Mouse (Mus musculus): ENCODE measurements around the gene 1700123O20Rik.

Gene 1700123O20Rik

DNA sequence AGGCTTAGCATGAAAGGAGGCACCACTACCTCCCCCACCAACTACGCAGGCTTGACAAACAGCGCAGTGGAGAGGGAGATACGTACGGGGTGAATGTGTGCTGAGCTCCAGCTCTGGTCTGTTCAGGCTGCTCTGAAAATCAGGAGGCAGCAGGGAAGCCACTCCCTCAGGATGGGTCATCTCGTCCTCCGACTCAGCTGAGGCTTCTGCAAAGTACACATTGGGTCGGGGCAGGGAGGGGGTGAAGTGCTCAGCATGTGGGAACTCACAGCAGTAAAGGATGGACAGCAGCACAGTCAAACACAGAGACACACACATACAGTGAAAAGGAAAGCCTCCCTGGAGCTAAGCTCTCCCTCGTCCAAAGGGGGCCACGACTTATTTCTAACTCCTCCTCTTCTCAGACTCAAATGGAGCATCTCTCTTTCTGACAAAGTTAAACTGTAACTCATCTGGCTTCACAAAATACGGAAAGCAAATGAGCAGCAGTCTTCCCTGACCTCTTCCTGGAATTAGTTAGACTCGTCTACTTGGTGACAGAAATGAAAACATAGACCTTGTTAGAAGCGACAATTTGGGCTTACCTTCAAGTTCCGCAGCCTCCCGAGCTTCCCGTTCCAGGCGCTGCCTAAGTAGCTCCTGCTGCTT, 7.2 kb upstream of the 1700123O20Rik start:
- no peak for DNase-seq

DNA sequence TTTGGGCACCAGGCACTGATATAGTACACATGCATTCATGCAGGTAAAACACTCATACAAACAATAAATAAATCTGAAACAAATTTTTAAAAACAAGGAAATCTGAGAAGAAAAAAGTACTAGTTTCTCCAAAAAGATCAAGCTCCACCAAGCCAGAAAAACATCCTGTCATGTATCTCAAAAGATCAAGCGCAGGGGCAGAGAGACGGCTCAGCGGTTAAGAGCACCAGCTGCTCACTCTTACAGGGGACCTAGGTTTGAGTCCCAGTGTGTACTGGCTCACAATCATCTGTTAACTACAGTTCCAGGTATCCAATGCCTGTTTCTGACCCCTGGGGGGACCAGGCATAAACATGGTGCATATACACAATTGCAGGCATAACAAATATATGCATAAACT, 3.6 kb upstream of the 1700123O20Rik start:
- DNase-seq: no peak

DNA sequence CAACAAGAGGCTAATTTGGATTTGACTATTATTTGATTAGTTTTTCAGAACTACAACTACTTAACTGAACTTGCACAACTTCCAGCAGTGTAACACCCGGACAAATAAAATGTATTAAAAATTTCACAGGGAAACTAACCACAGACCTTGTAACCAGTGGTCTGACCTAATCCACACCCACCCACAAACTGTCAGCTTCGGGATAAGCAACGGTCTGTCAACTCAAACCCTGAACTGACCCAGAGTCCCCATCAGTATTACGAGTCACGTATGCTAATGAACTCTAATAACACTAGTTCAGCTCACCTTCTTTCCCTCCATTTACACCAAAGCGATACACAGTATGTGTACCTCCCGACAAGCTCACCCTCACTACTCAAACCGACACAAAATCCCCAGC, 545 bp upstream of the 1700123O20Rik start:
- DNase-seq: no peak

DNA sequence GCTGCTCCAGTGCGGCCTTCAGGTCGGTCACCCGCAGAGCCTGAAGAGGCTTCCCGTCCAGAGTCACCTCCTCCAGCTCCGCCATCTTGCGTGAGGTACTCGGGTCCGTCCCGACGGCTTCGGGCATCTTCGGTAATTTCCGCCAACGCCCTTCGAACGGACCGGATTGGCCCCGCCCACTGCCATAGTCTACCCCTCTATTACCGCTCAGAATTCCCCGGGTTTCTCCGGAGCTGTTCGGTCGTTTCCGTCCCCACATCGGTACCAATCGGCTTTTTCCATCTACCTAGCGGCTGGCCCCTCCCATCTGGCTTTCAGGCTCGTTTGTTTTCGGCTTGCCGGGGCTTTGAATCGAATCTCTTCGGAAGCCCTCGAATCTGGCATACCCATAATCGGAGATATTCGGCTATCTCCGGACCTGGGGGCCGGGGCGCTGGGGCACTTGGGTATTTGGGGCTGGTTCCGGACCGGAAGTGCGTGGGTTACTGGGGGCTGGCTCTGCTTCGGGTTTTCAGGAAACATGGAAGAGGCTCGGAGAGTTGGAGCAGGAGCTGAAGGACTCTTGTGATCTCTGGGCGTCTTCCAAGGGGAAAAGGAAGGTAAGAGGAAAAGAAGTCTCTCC, 617 bp downstream of the 1700123O20Rik start, which contains the start of gene Acin1:
TSS of gene Acin1 (minus strand) at position 410 of the 622 bp plus-strand sequence.
- peak; percentile 100 for DNase-seq

DNA sequence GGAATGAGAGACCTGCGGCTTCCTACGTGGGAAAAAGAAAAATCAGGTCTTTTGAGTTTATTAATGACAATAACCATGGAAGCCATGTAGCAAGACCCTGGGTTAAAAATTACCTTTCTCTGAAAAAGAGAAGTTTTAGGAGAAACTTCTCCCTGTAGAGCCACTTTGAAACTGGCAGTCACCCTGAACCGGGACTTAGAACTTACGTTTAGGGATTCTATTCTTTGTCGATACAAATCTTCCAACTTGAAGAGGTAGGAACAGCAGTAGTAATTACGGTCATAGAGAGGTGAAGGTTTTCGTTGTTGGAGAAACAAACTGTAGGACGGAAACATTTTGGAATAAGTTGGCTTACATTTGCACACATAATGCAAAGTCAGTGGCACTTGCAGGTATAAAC, 1.2 kb downstream of the 1700123O20Rik start:
- DNase-seq: no peak

DNA sequence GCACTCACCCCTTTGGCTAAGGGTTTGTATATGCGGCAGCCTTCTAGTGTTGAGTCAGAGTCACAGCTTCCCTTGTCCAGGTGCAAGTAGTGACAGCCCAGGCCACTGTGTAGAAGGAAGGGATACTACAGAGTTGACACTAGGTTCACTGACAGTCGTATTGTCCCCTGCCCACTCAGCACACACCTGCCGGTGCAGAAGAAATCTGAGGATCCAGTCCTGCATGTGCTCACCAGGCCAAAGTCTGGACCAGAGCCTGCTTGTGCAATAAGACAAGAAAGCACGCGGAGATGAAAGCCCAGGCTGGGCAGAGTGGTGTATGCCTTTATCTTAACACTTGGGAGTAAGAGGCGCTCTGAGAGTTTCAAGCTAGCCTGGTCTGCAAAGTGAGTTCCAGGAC, 9.0 kb downstream of the 1700123O20Rik start:
- no peak for DNase-seq

DNA sequence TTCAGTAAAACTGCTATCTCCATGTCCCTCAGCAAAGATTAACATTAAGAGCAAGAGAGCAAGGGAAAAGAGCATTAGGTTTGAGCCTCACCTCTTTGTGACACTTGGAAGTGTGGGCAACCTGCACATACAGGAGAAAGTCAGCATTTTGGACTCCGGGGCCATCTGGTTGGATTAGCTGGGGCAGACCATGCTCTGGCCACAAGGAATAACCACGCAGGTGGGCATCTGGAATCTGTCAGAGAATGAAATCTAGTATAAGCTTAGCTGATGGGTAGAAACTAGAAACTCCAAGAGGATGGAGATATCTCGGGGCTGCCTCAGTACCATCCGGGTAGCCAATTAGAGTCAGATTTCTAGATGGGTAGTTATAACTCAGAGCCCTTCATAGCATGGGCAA, 10.7 kb downstream of the 1700123O20Rik start:
- no peak for DNase-seq

DNA sequence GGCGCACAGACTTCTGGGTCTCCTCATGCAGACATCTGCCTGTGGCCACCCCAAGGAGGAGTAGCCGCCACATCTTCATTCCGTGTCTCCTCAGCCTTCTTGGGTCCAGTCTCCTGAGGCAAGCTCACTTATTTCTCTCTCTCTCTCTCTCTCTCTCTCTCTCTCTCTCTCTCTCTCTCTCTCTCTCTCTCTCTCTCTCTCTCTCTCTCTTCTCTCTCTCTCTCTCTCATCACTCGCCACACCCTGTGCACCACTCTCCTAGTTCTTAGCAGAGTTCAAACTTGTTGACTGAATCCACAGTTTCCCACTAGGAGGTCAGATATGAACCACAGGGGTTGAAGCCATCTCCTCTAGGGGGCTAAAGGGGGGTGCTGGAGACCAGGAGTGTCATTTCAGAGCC, 12.7 kb downstream of the 1700123O20Rik start, which contains the start of gene Gm29776:
TSS of gene Gm29776 (minus strand) at position 101 of the 400 bp plus-strand sequence.
- DNase-seq: no peak

DNA sequence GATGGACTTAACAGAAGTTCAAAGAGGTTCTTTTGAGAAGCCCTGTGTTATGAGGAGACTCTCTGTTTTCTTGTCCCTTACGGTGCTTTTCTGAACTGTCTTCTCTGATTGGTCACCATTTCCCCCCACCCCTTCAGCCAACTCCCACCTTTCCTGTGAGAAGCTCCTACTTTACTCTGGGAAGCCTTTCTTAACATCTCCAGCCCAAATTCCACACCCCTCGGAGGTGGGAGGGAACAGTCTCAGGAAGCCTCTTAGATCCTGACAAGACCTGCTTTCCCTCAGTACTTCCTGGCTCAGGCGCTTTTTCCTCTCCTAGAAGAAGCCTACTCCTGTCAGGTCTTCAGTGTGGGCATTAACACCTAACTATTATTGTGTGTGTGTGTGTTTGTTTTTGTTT, 13.6 kb downstream of the 1700123O20Rik start:
- no peak for DNase-seq

DNA sequence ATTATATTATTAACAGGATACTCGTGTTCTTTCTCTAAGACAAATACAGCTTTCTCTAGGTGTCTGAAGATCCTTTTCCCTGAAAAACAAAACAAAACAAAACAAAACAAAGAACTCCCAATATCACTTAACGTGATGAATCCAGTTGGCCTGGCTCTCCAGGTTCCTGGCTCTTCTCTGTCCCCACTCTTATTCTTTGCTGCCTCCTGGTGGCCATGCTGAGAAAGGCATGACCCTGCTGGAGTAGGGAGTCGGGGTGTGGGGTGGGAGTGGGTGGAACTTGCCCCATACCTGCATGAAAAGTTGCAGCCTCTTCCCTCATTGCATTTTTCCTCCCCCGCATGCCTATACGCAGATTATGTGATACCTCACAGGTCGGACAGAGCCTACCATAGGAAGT, 15.3 kb downstream of the 1700123O20Rik start:
- peak; percentile 76 to 85 for DNase-seq

DNA sequence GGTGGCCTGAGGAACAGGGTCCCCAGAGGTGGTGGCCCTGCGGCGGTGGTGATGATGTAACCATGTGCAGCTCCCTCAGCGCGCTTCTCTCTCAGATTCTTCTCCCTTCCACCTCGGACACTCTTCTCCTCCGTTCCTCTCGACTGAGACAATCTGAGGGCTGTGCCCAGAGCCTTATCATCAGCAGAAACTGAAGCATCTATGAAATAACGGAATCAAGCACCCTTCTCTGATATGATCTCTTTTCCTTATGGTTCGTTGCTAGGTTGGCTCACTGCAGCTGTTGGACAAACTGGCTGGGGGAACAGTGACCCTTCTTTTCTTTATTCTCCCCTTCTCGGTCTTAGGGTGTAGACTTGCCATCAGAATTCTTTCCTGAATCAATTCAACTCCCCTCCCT, 17.2 kb downstream of the 1700123O20Rik start:
- DNase-seq: no peak

DNA sequence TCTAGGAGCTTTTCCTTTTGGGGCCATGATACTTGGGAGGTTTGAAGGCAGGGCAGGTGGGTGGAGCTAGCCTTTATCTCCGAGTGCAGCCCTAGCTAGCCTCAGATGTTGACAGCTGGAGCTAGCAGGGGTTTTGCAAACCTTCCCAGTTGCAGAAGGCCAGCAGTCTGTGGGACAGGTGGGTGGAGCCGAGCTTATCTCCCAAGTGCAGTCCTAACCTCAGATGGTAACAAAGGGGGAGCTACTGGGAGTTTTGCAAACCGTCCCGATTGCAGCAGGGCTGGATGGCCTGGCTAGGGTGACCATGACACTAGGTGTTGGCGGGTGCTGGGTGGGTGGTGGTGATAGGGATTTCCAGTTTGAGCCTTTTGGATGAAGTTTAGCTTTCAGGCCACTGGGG, 19.8 kb downstream of the 1700123O20Rik start:
- no peak for DNase-seq

DNA sequence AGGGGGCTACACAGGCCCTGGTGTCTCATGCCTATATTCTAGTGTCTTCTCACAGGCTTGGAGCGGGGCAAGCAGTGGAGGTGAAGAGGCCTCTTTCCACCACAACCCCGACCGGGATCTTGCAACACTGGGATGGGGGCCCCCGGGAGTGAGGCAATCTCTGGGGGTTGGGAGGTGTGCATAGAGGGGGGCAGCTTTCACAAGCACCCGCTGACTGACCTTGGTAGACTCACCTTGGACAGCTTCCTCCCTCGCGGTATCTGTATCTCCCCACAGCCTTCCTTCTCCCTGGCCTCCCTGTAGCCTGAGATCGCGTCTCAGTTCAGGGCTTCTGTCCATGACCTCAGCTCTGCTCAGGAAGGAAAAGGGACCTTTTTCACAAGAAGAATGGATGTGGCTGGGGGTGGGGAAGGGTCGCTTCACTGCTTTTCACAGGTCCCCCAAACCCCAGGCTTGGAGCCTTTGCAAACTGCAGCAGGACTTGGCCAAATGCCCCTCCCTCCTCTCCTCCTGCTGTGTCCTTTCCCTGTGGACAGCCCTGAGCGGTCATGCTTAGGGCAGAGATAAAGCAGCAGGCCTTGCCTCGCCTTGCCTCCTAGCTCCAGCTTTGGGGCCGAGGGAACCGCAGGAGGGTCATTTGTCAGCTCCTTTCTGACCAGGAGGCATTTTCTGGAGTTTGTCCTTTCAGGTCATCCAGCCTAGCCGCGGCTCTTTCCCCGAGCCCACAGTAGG, 20.7 kb downstream of the 1700123O20Rik start:
- no peak for DNase-seq

DNA sequence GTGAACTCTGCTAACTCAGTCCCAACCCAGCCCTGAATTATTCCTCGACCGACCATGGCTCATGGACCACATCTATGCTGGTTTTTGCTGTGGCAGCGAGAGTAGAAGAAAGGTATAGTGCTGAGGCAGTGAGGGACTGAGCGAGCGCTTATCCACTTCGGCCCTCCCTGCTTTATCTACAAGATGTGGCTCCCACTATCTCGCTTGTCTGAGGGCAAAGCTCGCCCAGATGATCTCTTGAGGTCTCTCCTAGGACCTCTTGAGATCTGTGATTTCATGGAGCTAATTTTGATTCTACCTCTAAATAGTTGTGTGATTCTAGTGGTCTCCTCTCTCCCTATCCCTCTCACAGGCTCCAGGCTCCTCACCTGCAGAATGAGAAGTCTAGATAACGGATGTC, 23.0 kb downstream of the 1700123O20Rik start:
- no peak for DNase-seq

DNA sequence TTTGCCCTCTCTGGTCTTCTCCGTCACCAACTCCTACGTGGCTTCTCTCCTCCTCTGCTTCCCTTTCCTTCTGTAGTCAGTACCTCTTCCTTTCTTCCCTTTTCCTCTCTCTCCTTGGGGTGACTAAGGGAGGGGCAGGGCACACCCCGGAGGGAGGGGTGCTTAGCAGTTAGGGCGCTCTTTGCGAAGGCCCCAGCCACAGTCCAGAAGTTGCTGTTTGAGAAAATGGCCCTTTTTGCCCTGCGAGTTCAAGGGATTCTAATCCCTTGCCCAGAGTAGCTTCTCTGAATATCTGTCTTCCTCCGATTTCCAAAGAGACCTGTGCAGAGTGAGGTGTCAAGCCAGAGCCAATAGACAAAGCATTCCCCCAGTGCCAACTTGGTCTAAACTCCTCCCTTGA, 26.1 kb downstream of the 1700123O20Rik start, which contains the start of gene Cebpe:
TSS of gene Cebpe (minus strand) at position 101 of the 400 bp plus-strand sequence.
- no peak for DNase-seq

DNA sequence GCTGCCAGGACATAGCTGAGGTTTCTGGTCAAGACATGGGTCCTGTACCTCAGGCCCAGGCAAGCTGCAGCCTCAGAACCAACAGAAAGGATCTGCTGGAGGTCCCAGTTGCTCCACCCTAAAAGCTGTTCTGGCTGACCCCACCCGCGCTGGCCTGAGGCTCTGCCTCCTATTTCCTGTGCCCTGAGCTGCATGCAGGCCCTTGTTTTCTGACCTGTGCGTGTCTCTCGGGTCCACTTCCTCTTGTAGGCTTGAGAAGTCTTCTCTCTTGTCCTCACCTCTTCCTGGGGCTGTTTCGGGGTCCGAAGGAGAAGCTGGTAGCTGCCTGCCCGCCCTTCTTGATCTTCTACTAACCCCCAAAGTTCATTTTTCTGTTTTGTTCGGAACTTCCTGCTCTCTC, 26.8 kb downstream of the 1700123O20Rik start:
- peak; percentile 27 to 40 for DNase-seq

DNA sequence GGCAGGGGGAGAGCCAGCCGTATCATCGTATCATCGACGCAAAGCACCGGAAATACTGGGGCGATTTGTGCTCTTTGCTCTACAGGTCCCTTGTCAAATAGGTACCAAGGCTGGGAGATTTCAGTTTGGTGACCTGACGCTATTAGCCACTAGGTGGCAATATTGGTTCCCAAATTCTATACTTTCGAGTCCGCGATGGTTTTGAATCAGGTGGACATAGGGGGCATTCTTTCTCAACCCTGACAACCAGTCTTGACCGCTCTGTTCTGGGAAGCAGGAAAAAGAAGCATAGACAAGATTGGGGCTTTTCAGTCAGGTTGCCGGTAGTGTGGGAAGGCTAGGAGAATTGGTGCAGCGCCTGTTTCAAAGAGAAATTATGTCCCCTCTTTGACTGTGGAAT, 28.1 kb downstream of the 1700123O20Rik start:
- DNase-seq: peak; percentile 62 to 71

DNA sequence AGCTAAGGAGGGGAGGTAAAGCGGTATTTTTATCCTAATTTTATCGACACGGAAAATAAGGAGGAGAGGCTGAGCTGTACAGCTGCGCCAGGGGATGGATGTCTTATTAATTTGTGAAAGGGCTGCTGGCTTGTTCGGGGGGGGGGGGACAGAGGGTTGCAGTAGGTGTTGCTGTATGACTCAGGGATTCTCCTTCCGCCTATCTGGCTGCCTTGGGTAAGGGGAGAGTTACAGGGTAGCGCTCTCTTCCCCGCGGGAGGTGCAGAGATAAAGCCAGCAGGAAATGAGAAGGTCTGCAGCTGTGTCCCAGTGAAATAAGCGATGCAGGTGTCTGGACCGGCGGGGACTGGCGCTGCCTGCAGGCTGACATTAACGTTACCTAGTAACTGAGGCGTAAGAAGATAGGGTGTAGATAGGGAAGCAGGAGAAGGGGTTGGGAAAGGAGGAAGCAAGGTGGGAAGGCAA, 28.6 kb downstream of the 1700123O20Rik start:
- DNase-seq: no peak

DNA sequence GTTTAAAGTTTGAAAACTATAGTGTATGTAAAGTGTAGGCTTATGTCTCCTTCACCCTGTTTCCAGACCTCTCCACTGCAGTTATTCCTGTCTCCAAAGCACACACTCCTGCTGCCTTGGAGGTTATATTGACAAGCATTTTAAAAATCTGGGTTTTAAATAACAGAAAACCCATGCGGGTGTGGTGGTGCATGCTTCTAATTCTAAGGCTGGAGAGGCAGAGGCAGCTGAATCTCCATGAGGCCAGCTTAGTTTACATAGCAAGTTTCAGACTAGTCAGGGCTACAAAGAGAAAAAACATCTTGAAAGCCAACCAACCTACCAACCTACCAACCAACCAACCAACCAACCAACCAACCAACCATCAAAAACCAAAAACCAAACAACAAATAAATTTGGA, 29.4 kb downstream of the 1700123O20Rik start:
- no peak for DNase-seq

DNA sequence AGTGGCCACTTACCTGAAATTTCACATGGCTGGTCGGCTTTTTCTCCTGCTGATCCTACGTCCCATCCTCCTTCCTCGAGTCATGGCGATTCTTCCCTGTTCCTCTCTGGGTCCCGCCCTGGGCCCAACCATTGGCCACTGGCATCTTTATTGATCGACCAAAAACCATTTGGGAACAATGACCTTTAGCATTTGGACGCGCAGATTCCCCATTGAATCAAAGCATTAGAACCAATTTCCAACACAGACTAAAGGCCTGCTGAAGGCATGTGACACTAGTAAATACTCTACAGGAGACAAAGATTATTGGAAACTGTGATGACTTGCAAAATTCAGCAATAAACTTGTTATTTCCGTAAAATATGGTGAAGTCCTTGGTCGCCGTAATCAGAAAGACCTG, 34.0 kb downstream of the 1700123O20Rik start:
- no peak for DNase-seq

DNA sequence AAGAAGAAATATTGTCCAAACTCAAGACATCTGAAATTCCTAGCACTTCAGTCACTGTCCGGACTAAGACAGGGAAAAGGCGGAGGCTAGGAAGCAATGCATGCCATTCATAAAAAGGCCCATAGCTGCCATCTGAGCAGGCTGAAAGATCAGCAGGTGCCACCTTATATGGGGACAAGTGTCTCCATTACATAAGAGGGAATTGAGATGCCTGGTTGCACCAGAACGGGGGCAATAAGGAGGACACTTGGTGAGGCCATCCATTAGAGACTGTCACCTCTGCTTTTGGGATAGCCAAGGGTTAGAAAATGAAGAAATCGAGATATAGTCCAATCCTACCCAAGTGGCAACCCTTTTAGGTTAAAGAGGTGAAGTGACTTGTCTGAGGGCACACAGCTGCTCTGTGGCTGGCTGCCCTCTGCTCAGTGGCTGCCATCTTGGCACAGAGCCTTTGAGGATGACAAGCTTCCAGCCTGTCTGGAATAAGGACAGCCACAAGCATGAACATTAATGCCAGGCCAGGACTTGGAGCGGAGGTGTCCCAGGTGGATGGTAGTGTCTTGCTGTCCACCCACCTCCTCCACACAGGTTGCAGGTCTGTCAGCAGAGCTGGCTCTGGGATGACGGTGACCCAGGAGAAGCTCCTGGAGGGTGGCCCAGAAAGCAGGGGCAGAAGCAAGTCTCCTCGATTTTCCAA, 34.8 kb downstream of the 1700123O20Rik start:
- DNase-seq: no peak

DNA sequence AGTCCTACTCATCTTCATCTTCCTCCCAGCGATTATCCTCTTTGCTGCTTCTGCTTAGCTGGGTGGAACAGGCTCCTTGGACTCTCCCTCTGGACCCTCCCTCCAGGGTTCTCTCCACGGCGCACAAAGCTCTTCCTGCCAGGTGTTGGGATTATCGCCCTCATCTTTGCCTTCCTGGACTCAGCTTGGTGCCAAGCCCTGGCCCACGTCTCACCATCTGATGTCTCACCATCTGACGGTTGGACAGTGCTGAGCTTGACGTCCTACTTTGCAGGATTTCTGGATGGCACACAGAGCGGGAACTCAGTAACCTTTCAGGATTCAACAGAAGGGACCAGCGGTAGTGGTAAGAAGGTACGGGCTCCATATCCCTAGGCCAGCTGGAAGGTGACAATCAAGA, 35.7 kb downstream of the 1700123O20Rik start:
- DNase-seq: no peak

DNA sequence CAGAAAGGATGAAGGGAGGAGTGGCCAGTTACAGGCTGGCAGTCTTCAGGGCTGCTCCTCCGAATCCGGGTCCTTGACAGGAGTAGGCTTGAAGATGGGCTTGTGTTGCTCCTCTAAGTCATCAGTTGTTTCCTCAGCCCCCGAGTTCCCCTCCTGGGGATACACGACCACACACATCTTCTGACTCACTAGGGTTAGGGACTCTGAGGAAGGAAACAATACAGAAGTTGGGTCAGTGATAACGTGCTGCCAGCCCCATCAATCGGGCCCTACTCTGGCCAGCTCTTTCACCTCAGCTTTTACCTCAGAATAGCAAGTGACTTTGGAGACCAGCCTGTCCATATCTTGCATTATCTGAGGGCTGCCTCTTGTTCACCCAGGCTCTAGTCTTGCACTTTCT, 38.0 kb downstream of the 1700123O20Rik start:
- DNase-seq: no peak
